Mouse (Mus musculus): ENCODE data around the gene Nrxn1. TPM values are rescaled to one million over a fixed set of nuclear protein-coding genes. Genes with fewer than 3 reads are reported as not detected.
"Not testable (repeated sequence)": the region's sequence is repeated elsewhere in the genome, so short reads cannot be mapped to it uniquely, and the experiment has no call there.

Nrxn1 gene
- polyA plus RNA-seq, 1 experiment, result not detected

- Histone ChIP-seq H3K4me1 (ENCODE audit: control insufficient read depth, insufficient read depth, low read length) (no peaks in the 10 kb centered on the region), H3K27ac (ENCODE audit: insufficient read depth, low read depth, low read length) (no peak overlapping the region), H3K4me3 (ENCODE audit: insufficient read depth, low read depth, low read length) (no peak overlapping the region)
- TF ChIP-seq CTCF (IDR thresholded peaks at IDR 0.05; ENCODE audit: insufficient read depth, low read depth, low read length) (no peak), POLR2A (IDR thresholded peaks at IDR 0.05; ENCODE audit: insufficient read depth, low read depth, low read length) (no peak)
- WGBS, result 94% methylated on average over 2 of the region's 2 CpGs
Observed at GRCm38 (mm10) chr17:90238517-90238916, 854.4 kb downstream of the Nrxn1 start.

GRCm38 (mm10) chr17:90235674-90236073 is 857.2 kb downstream of the Nrxn1 start:
- WGBS, result 96% methylated on average over 1 of the region's 1 CpGs
- H3K4me1 ChIP-seq (ENCODE audit: control insufficient read depth, insufficient read depth, low read length); H3K4me3 ChIP-seq (ENCODE audit: insufficient read depth, low read depth, low read length); H3K27ac ChIP-seq (ENCODE audit: insufficient read depth, low read depth, low read length): not testable (repeated sequence)

GRCm38 (mm10) chr17:90234806-90235205 is 858.1 kb downstream of the Nrxn1 start:
- Histone ChIP-seq H3K27ac (ENCODE audit: insufficient read depth, low read depth, low read length) (no peak overlapping the region), H3K4me1 (ENCODE audit: control insufficient read depth, insufficient read depth, low read length) (no peaks in the 10 kb centered on the region), H3K4me3 (ENCODE audit: insufficient read depth, low read depth, low read length) (no peak overlapping the region)
- TF ChIP-seq CTCF (IDR thresholded peaks at IDR 0.05; ENCODE audit: insufficient read depth, low read depth, low read length) (no peak), POLR2A (IDR thresholded peaks at IDR 0.05; ENCODE audit: insufficient read depth, low read depth, low read length) (no peak)
- WGBS, result 93% methylated on average over 2 of the region's 2 CpGs

- Histone ChIP-seq H3K4me1 (ENCODE audit: control insufficient read depth, insufficient read depth, low read length) (no peaks in the 10 kb centered on the region), H3K27ac (ENCODE audit: insufficient read depth, low read depth, low read length) (no peak overlapping the region), H3K4me3 (ENCODE audit: insufficient read depth, low read depth, low read length) (no peak overlapping the region)
- TF ChIP-seq POLR2A (IDR thresholded peaks at IDR 0.05; ENCODE audit: insufficient read depth, low read depth, low read length) (no peak), CTCF (IDR thresholded peaks at IDR 0.05; ENCODE audit: insufficient read depth, low read depth, low read length) (no peak)
Observed at GRCm38 (mm10) chr17:90208547-90208946, 884.3 kb downstream of the Nrxn1 start.

- 64% methylated on average over 5 of the region's 5 CpGs for WGBS
- no peak overlapping the region for H3K27ac ChIP-seq (ENCODE audit: insufficient read depth, low read depth, low read length)
Observed at GRCm38 (mm10) chr17:90207617-90208016, 885.3 kb downstream of the Nrxn1 start.

GRCm38 (mm10) chr17:90203993-90204392 is 888.9 kb downstream of the Nrxn1 start:
- no peak overlapping the region for H3K27ac ChIP-seq (ENCODE audit: insufficient read depth, low read depth, low read length)
- TF ChIP-seq CTCF (IDR thresholded peaks at IDR 0.05; ENCODE audit: insufficient read depth, low read depth, low read length) (no peak), POLR2A (IDR thresholded peaks at IDR 0.05; ENCODE audit: insufficient read depth, low read depth, low read length) (no peak)

More at GRCm38 (mm10) chr17:90207617-90208016, 885.3 kb downstream of the Nrxn1 start:
- no peaks in the 10 kb centered on the region for H3K4me1 ChIP-seq (ENCODE audit: control insufficient read depth, insufficient read depth, low read length)
- TF ChIP-seq CTCF (IDR thresholded peaks at IDR 0.05; ENCODE audit: insufficient read depth, low read depth, low read length) (no peak), POLR2A (IDR thresholded peaks at IDR 0.05; ENCODE audit: insufficient read depth, low read depth, low read length) (no peak)
- H3K4me3 ChIP-seq (ENCODE audit: insufficient read depth, low read depth, low read length), result no peak overlapping the region

GRCm38 (mm10) chr17:90202785-90203184 is 890.1 kb downstream of the Nrxn1 start:
- Histone ChIP-seq H3K4me1 (ENCODE audit: control insufficient read depth, insufficient read depth, low read length) (no peaks in the 10 kb centered on the region), H3K4me3 (ENCODE audit: insufficient read depth, low read depth, low read length) (no peak overlapping the region), H3K27ac (ENCODE audit: insufficient read depth, low read depth, low read length) (no peak overlapping the region)
- 87% methylated on average over 2 of the region's 2 CpGs for WGBS
- TF ChIP-seq POLR2A (IDR thresholded peaks at IDR 0.05; ENCODE audit: insufficient read depth, low read depth, low read length) (no peak), CTCF (IDR thresholded peaks at IDR 0.05; ENCODE audit: insufficient read depth, low read depth, low read length) (no peak)

More at GRCm38 (mm10) chr17:90203993-90204392, 888.9 kb downstream of the Nrxn1 start:
- Histone ChIP-seq H3K4me3 (ENCODE audit: insufficient read depth, low read depth, low read length) (no peak overlapping the region), H3K4me1 (ENCODE audit: control insufficient read depth, insufficient read depth, low read length) (no peaks in the 10 kb centered on the region)

- WGBS, result 23% methylated on average over 1 of the region's 1 CpGs
- Histone ChIP-seq H3K4me1 (ENCODE audit: control insufficient read depth, insufficient read depth, low read length) (no peaks in the 10 kb centered on the region), H3K27ac (ENCODE audit: insufficient read depth, low read depth, low read length) (no peak overlapping the region), H3K4me3 (ENCODE audit: insufficient read depth, low read depth, low read length) (no peak overlapping the region)
- TF ChIP-seq POLR2A (IDR thresholded peaks at IDR 0.05; ENCODE audit: insufficient read depth, low read depth, low read length) (no peak), CTCF (IDR thresholded peaks at IDR 0.05; ENCODE audit: insufficient read depth, low read depth, low read length) (no peak)
Observed at GRCm38 (mm10) chr17:90196772-90197171, 896.1 kb downstream of the Nrxn1 start.

GRCm38 (mm10) chr17:90141602-90142001 is 951.3 kb downstream of the Nrxn1 start:
- Histone ChIP-seq H3K27ac (ENCODE audit: insufficient read depth, low read depth, low read length) (no peak overlapping the region), H3K4me3 (ENCODE audit: insufficient read depth, low read depth, low read length) (no peak overlapping the region), H3K4me1 (ENCODE audit: control insufficient read depth, insufficient read depth, low read length) (no peaks in the 10 kb centered on the region)
- 62% methylated on average over 4 of the region's 4 CpGs for WGBS
- TF ChIP-seq CTCF (IDR thresholded peaks at IDR 0.05; ENCODE audit: insufficient read depth, low read depth, low read length) (no peak), POLR2A (IDR thresholded peaks at IDR 0.05; ENCODE audit: insufficient read depth, low read depth, low read length) (no peak)

- WGBS, result 71% methylated on average over 12 of the region's 12 CpGs
- no peak for TF ChIP-seq POLR2A (IDR thresholded peaks at IDR 0.05; ENCODE audit: insufficient read depth, low read depth, low read length)
- no peak for TF ChIP-seq CTCF (IDR thresholded peaks at IDR 0.05; ENCODE audit: insufficient read depth, low read depth, low read length)
- Histone ChIP-seq H3K27ac (ENCODE audit: insufficient read depth, low read depth, low read length) (no peak overlapping the region), H3K4me3 (ENCODE audit: insufficient read depth, low read depth, low read length) (no peak overlapping the region), H3K4me1 (ENCODE audit: control insufficient read depth, insufficient read depth, low read length) (no peaks in the 10 kb centered on the region)
Observed at GRCm38 (mm10) chr17:90130836-90131235, 962.0 kb downstream of the Nrxn1 start.
